Mouse (Mus musculus) intestine, postnatal 0 days (tissue): ENCODE measurements around the gene Crabp1. TPM values are rescaled to one million over a fixed set of nuclear protein-coding genes. Genes with fewer than 3 reads are reported as not detected.

Experiments
- ATAC-seq: fragments of 200-750 bp; cut with Nextera tagmentation; 2 replicates; pipeline ENCODE4 v1.8.0; 2017; ENCODE audit warnings: mild to moderate bottlenecking, moderate TSS enrichment, moderate library complexity
- H3K27ac ChIP-seq: fragments of 300-500 bp; sonication (generic); 2 replicates; pipeline ENCODE4 v1.5.1; 2014; ENCODE audit warnings: mild to moderate bottlenecking, low read depth, low read length, moderate library complexity
- H3K27me3 ChIP-seq: fragments of 300-500 bp; sonication (generic); replicated peaks from 2 replicates; pipeline ENCODE4 v1.6.1; 2014; ENCODE audit warnings: low read length, mixed read lengths; ENCODE audit not compliant: control insufficient read depth, insufficient read depth
- H3K36me3 ChIP-seq: fragments of 300-500 bp; sonication (generic); 2 replicates; pipeline ENCODE4 v1.6.1; 2014; ENCODE audit warnings: mild to moderate bottlenecking, moderate library complexity; ENCODE audit not compliant: control insufficient read depth, insufficient read depth
- H3K4me1 ChIP-seq: fragments of 300-500 bp; sonication (generic); replicated peaks from 2 replicates; pipeline ENCODE4 v1.6.1; 2014; ENCODE audit warnings: antibody characterized with exemption, low read length, mixed read lengths; ENCODE audit not compliant: control insufficient read depth, insufficient read depth
- H3K4me2 ChIP-seq: fragments of 300-500 bp; sonication (generic); replicated peaks from 2 replicates; pipeline ENCODE4 v1.6.1; 2014; ENCODE audit warnings: low read depth, mild to moderate bottlenecking, moderate library complexity
- H3K4me3 ChIP-seq: fragments of 300-500 bp; sonication (generic); 2 replicates; pipeline ENCODE4 v1.5.1; 2014; ENCODE audit warnings: low read depth, low read length
- H3K9ac ChIP-seq: fragments of 300-500 bp; sonication (generic); 2 replicates; pipeline ENCODE4 v1.6.1; 2014; ENCODE audit warnings: mild to moderate bottlenecking, low read depth, low read length
- H3K9me3 ChIP-seq: fragments of 300-500 bp; sonication (generic); 2 replicates; pipeline ENCODE4 v1.6.1; 2016; ENCODE audit warnings: mixed run types; ENCODE audit not compliant: control insufficient read depth
- CTCF ChIP-seq: sonication (generic); IDR thresholded peaks from 2 replicates; pipeline ENCODE4 v1.5.1; 2016; ENCODE audit warnings: low read depth, mild to moderate bottlenecking, control low read depth, antibody characterized with exemption, moderate library complexity
- WGBS: fragments of 180-500 bp; shearing (Covaris S2); extraction: QIAGEN DNeasy Blood & Tissue Kit; methylation state at CpG from one replicate; pipeline ENCODE4 v1.1.7; 2014; 5-methylcytosine and 5-hydroxymethylcytosine counted together
- polyA plus RNA-seq: library from polyadenylated mRNA; unstranded; fragments of >200 nt; fragmentation: Nextera tagmentation; extraction: Ambion mirVana; gene quantifications from 2 replicates; pipeline ENCODE4 v1.2.1, GENCODE M21; 2015

Crabp1 gene
- polyA plus RNA-seq, 1 experiment from 2014 or later = 3.2 TPM

DNA sequence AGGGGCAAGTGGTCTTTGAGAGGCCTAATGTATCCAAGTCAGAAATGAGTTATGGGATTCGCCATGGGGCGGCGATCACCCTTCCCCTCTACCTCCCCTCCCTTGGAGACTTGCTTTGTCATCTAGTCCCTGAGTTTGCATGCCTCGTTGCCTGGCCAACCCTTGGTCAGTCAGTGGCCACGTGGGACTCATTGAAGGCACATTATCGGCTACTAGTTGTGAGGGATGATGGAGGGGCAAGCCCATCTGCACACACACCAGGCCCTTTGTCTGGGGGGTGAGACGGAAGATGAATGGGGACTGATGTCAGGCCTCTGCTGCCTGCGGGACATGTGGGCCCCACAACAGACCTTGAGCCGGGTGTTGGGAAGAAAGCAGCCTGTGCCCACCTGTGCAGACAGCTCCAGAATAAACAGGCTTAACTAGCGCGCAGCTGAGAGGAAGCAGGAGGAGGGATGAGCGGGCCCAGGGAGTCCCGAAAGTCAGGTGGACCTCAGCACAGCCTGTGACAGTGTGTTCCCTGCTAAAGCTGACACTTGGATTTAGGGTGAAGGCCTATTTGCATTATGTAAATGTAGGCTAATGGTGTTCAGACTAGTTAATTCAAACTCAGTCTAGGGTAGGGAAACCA is 18.7 kb upstream of the Crabp1 start:
- Histone ChIP-seq H3K9ac (no peak overlapping the region), H3K27me3 (no peaks in the 10 kb centered on the region), H3K9me3 (no peaks in the 10 kb centered on the region), H3K4me2 (no peak overlapping the region), H3K4me1 (no peaks in the 10 kb centered on the region), H3K4me3 (no peak overlapping the region), H3K27ac (no peak overlapping the region), H3K36me3 (no peaks in the 10 kb centered on the region)
- ATAC-seq = no peak
- TF ChIP-seq CTCF = no peak
- 57% methylated on average over 13 of the region's 13 CpGs for WGBS

DNA sequence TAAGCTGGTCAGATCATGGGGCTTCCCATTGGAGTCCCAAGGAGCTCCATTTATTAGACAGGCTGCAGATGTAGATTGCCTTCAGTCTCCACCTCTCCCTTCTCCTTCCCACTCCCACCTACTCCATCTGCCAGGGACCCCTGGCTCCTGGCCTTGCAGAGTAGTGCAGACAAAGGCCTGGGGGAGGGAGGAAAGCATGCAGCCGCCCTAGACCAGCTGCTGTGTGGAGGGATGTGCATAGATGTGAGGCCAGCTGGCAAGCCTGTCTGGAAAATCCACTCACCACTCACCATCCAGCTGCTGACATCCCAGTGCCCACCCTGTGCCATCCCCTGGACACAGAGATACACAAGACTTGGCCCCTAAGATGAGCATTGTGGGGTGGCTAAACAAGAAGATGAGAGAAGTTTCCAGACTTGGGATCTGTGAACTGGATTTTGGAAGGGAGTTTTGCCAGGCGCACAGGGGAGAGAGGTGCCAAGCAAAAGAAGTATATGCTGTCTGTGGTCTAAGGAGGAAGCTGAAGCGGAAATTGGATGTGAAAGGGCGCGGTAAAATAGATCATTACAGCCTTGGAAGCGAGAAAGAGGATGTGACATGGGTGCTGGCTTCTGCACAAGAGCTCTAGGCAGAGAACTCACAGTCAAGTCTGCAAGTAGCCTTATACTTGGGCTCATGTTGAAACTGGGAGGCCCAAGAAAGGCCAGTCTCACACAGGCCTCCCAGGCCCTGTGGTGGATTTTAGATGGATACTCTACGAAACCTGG is 14.2 kb upstream of the Crabp1 start:
- ATAC-seq = no peak
- WGBS = 88% methylated on average over 7 of the region's 7 CpGs

DNA sequence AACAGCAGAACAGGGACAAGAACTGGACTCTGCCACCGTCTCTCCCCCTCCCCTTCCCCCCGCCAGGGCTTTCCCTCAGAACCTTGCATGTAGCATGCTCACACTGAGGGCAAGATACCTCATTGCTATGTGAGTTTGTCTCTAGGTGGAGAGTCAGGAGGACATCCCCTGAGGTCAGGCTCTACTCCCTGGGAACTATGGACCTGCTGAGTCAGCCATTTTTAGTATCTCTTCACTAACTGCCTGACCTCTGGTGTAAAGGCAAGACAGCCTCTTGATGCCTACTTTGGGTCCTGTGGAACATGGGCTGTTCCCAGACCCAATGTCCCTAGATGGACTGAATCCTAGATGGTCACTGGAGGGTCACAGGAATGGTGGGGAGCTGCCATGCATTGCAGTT is 12.9 kb upstream of the Crabp1 start:
- 90% methylated on average over 2 of the region's 2 CpGs for WGBS
- no peak overlapping the region for H3K27ac ChIP-seq
- no peak overlapping the region for H3K9ac ChIP-seq
- no peak for ATAC-seq
- no peaks in the 10 kb centered on the region for H3K4me1 ChIP-seq
- TF ChIP-seq CTCF = no peak
- no peaks in the 10 kb centered on the region for H3K9me3 ChIP-seq
- no peaks in the 10 kb centered on the region for H3K27me3 ChIP-seq
- no peak overlapping the region for H3K4me2 ChIP-seq
- no peak overlapping the region for H3K4me3 ChIP-seq
- no peaks in the 10 kb centered on the region for H3K36me3 ChIP-seq

More for the DNA sequence above, 14.2 kb upstream of the Crabp1 start:
- no peaks in the 10 kb centered on the region for H3K36me3 ChIP-seq
- no peaks in the 10 kb centered on the region for H3K27me3 ChIP-seq
- no peaks in the 10 kb centered on the region for H3K4me1 ChIP-seq
- no peak overlapping the region for H3K4me3 ChIP-seq
- H3K9ac ChIP-seq = no peak overlapping the region
- TF ChIP-seq CTCF = no peak
- H3K9me3 ChIP-seq = no peaks in the 10 kb centered on the region
- no peak overlapping the region for H3K27ac ChIP-seq
- no peak overlapping the region for H3K4me2 ChIP-seq

DNA sequence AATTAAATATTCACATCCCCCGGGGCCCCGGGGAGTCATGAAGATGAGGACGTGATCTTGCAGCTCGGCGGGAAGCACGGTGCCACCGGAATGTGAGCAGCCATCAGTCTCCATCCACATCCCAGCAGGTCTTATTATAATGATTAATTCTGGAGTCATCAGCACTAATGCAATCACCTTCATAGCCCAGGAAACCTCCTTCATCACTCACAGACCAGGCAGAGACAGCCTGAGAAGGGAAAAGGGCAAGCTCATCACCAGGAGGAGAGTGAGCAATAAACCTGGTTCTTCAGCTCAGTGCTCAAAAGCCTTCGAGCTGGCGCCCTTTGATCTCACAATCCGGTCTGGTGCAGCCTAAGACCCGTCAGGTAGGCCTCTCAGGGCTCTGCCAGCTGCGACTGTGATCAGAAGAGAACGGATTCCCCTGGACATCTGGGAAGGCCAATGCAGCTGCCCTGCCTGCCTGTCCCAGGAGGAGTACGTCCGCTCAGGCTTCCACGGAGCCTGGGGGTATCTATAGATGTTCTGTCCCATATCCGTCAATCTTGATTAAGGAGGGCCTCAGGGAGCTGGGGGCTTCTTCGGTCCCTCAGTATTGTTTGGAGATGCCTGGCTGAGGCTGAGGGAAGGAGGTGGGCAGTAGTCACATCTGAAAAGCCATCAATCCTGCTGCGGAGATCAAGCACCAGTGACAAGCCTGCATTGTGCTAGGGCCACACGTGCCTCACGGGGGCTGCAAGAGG is 12.2 kb upstream of the Crabp1 start:
- Histone ChIP-seq H3K9me3 (no peaks in the 10 kb centered on the region), H3K9ac (no peak overlapping the region), H3K4me1 (no peaks in the 10 kb centered on the region), H3K4me3 (no peak overlapping the region), H3K27ac (no peak overlapping the region), H3K27me3 (no peaks in the 10 kb centered on the region), H3K4me2 (no peak overlapping the region), H3K36me3 (no peaks in the 10 kb centered on the region)
- no peak for TF ChIP-seq CTCF
- no peak for ATAC-seq
- WGBS = 36% methylated on average over 21 of the region's 21 CpGs

DNA sequence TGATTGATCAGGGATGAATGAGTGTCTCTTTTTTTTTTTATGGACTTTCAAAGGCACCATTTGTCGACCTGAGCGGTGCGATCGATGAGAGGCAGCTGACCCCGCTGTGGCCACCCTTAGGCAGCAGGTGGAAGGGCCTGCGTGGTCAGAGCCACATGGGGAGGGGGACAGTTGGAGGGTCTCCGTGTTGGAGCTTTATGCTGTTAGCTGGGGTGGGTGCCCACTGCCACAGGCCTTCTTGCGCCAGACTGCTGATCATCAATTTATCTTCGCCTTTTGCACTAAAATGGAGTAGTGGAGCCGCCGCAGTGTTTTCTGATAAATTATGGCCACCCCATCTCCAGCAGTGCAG is 11.6 kb upstream of the Crabp1 start:
- no peaks in the 10 kb centered on the region for H3K4me1 ChIP-seq
- no peaks in the 10 kb centered on the region for H3K27me3 ChIP-seq
- H3K36me3 ChIP-seq = no peaks in the 10 kb centered on the region
- H3K9me3 ChIP-seq = no peaks in the 10 kb centered on the region
- no peak overlapping the region for H3K4me2 ChIP-seq
- TF ChIP-seq CTCF = no peak
- no peak overlapping the region for H3K4me3 ChIP-seq
- no peak overlapping the region for H3K27ac ChIP-seq
- no peak for ATAC-seq
- no peak overlapping the region for H3K9ac ChIP-seq
- WGBS = 53% methylated on average over 11 of the region's 11 CpGs

DNA sequence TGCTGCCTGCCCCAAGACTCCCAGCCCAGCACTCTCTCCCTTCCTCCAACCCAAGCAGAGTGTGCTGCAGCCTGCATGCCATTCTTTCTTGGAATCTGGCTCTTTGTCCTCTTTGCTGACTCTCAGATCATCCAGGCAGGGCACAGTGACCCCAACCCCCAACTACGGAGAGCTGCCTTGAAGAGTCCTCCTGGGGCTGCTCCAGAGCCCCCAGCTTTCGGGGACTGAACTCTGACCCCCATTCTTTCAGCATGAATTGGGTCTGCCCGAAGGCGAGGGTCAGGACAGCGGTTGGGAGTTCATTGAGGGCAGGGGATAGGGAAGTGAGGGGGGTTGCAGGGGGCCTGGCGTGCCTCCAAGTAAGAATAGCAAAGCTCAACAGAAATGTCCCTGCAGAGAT is 5.0 kb upstream of the Crabp1 start:
- Histone ChIP-seq H3K4me2 (no peak overlapping the region), H3K9me3 (no peaks in the 10 kb centered on the region), H3K4me3 (no peak overlapping the region), H3K27me3 (peaks cover 18% of the 10 kb centered on the region), H3K9ac (no peak overlapping the region), H3K4me1 (no peaks in the 10 kb centered on the region), H3K36me3 (no peaks in the 10 kb centered on the region), H3K27ac (no peak overlapping the region)
- no peak for ATAC-seq
- 39% methylated on average over 6 of the region's 6 CpGs for WGBS
- TF ChIP-seq CTCF = no peak
